Mouse (Mus musculus): Measurements from ENCODE around the gene 5031439G07Rik.
"Not testable (repeated sequence)": the region's sequence is repeated elsewhere in the genome, so short reads cannot be mapped to it uniquely, and the experiment has no call there.

Gene 5031439G07Rik

DNA sequence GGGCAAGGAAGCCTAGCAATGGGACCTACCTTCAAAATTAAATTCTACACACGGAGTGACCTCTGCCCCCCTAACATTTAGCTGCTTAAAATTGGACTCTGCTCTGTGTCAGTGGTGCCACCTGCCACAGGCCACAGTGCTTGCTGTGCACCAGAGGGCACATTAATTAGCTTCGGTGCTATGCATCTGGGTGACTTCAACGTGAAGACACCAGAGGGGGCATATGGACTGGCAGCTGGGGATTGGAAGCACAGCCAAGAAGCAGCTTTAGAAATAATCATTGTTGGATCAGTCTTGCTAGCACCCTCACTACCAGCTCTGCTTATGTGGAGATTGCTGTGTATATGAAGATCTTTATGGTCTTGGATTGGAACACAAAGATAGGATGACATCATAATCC lies 75.2 kb downstream of the 5031439G07Rik start:
- in situ Hi-C loops (cut with MboI; ENCODE audit: low pct_unique_long_range_greater_than_20kb in 1 of 2, low sequenced_read_pairs in 2 of 2, unreplicated experiment in 1 of 2), result no loop called here

- in situ Hi-C loops (cut with MboI; ENCODE audit: low pct_unique_long_range_greater_than_20kb in 1 of 2, low sequenced_read_pairs in 2 of 2, unreplicated experiment in 1 of 2), result no loop called here
These were observed 84.4 kb downstream of the 5031439G07Rik start for GRCm38 (mm10) chr15:84903843-84904385.

DNA sequence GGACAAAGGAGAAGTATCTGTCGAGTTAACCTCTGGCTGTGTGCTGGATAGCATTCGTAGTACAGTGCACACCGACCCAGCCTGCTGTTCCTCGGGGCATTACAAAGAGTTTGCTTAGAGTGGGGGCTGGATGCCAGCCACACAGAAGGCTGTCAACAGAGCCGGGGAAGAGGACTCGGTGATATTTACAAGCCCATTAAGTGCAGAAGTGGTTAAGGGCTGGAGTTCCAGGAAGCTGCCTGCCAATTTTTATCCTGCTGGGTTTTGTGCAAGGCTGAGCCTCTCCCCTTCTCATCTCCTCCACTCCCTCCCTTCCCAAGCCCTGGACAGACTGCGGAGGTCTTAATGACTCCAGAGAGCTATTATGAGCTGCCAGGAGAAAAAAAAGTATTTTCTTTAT lies 90.3 kb downstream of the 5031439G07Rik start:
- in situ Hi-C loops (cut with MboI; ENCODE audit: low pct_unique_long_range_greater_than_20kb in 1 of 2, low sequenced_read_pairs in 2 of 2, unreplicated experiment in 1 of 2), result no loop called here

DNA sequence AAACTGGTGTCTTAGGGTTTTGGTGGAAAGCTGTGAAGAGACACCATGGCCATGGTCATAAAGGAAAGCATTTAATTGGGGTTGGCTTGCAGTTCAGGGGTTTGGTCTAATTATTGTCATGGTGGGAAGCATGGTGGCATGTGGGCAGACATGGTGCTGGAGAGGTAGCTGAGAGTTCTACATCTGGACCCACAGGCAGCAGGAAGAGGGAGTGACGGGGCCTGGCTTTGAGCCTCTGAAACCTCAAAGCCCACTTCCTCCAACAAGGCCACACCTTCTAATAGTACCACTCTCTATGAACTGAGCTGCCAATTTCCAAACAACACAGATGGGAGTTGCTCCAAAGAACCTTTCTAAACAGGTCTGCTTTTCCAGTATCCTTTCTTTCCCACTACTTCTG lies 91.7 kb downstream of the 5031439G07Rik start:
- in situ Hi-C loops (cut with MboI; ENCODE audit: low pct_unique_long_range_greater_than_20kb in 1 of 2, low sequenced_read_pairs in 2 of 2, unreplicated experiment in 1 of 2), result no loop called here

DNA sequence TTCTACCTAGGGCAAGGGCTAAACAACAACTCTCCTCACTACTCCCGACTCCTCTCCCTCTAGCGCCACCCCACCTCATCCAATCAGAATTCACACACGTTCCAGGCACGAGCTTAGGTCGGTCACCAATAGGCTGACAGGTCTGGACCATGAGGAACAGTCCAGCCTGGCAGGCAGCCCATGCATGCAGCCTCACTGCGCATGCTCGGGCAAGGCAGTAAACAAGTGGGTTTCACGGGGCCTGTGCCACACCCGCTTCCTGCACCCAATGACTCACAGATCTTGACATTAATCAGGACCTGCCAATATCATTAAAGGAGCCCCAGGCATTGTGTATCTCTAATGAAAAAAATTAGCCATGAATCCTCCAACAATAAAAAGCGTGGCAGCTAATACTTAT lies 92.1 kb downstream of the 5031439G07Rik start:
- in situ Hi-C loops (cut with MboI; ENCODE audit: low pct_unique_long_range_greater_than_20kb in 1 of 2, low sequenced_read_pairs in 2 of 2, unreplicated experiment in 1 of 2), result not testable (repeated sequence)

All from mouse embryonic stem cell (cell line).